Mouse (Mus musculus) adrenal gland (tissue): Measurements from ENCODE around the gene Urm1.
"Not testable (repeated sequence)": the region's sequence is repeated elsewhere in the genome, so short reads cannot be mapped to it uniquely, and the experiment has no call there.

Experiments
- intact Hi-C: fragments of 180-260 bp; cut with DNase I; formaldehyde crosslinking; loops from one replicate; pipeline ENCODE4 v1.15.1; 2025
- long read RNA-seq, 2 experiments: library from polyadenylated mRNA; unstranded; transcript quantifications; one replicate each; pipeline ENCODE4 v2.0.0; 2020; ENCODE audit warnings: borderline replicate concordance in 1 of 2; ENCODE audit not compliant: insufficient replicate concordance in 1 of 2

The Urm1 gene
- long read RNA-seq, experiment 1, partial matches to known transcripts = 0 of 1 reads
- long read RNA-seq, experiment 1, other reads (novel, unspliced or antisense) = 0 of 1 reads
- long read RNA-seq, experiment 2, partial matches to known transcripts = 2 of 7 reads
- long read RNA-seq, experiment 2, other reads (novel, unspliced or antisense) = 4 of 7 reads

- intact Hi-C loops = no loop called here
These were observed at the start of gene Urm1 for GRCm38 (mm10) chr2:29820025-29820817. Gene Urm1, plus strand, starts transcription at chr2:29820075.

DNA sequence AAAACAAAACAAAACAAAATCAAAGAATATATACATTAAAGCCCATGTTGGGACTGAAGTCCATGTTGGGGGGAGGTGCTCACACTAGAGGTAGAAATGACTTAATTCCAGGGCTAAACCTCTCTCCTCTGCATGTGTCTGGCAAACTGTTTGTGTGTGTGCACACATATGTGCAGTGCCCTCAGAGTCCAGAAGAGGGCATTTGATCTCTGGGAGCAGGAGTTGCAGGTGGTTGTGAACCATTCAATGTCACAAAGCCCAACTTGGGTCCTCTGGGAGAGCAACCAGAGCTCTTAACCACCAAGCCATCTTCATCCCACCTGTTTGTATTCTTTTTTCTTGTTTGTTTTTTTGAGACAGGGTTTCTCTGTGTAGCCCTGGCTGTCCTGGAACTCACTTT is 49.7 kb upstream of the Urm1 start:
- intact Hi-C loops = no loop called here

DNA sequence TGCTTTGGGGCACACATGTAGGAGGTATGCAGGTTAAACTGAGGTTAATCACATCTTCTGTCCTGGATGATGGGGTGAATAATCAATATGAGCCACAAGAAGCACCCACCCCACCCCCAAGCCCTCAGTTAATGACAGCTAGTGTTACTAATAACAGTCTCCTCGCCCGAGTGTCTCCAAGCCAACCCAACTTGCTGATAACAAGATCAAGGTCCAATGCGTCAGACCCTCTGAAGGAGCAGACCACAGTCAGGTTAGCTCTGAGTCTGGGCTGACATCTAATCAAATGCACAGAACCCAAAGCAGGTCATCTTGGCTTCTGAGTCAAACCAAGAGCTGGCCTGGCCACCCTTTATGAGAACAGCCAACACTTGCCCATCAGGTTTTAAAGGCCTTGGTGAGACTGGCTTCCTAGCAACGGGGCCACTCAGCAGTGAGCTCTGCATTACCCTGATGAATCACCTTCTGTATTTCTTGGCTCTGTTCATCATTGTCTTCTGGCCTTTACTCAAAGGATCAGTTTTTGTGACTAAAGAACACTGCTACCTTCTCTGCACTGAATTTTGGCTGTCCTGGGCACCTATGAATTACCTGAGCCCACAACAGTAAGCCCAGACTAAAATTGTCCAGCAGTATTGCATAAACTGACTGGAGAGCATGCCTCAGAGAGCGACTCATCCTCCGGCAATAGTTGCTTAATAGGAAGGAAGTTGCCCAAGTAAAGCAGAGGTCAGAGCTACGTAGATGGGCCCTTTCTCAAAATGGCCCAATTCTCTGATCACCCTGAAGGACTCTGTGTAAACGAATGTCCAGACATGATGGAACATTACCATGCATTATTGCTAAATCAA is 48.0 kb upstream of the Urm1 start:
- intact Hi-C loops = no loop called here

- intact Hi-C loops = no loop called here
These were observed 46.6 kb upstream of the Urm1 start for GRCm38 (mm10) chr2:29773323-29773722.

DNA sequence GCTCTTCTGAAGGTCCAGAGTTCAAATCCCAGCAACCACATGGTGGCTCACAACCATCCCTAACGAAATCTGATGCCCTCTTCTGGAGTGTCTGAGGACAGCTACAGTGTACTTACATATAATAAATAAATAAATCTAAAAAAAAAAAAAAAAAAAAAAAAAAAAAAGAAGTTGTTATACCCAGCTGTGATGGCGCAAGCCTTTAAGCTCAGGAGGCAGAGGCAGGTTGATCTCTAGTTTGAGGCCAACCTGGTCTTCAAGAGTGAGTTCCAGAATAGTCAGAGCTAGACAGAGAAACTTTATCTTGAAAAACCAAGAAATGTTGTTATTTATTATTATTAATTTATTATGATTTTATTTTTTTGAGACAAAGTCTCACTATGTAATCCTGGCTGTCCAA is 38.6 kb upstream of the Urm1 start:
- intact Hi-C loops = not testable (repeated sequence)

DNA sequence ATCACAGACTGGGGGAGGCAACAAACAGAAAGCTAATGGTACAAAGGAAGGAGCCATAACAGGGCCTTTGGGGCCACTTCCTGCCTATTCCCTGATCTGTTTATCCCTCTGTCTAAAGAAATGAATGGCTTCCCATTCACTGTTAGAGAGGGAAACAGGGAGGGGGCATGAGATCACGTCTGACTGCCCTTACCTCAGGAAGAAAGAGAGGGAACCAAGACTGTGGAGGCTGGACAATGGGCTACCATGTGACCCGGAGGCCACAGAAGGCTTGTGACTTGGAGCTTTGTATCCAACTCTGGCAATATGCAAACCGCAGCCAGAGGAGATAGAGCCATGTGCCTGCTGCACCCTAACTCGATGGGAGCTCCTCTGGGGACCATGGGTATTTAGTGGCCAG is 35.6 kb upstream of the Urm1 start:
- intact Hi-C loops = no loop called here

DNA sequence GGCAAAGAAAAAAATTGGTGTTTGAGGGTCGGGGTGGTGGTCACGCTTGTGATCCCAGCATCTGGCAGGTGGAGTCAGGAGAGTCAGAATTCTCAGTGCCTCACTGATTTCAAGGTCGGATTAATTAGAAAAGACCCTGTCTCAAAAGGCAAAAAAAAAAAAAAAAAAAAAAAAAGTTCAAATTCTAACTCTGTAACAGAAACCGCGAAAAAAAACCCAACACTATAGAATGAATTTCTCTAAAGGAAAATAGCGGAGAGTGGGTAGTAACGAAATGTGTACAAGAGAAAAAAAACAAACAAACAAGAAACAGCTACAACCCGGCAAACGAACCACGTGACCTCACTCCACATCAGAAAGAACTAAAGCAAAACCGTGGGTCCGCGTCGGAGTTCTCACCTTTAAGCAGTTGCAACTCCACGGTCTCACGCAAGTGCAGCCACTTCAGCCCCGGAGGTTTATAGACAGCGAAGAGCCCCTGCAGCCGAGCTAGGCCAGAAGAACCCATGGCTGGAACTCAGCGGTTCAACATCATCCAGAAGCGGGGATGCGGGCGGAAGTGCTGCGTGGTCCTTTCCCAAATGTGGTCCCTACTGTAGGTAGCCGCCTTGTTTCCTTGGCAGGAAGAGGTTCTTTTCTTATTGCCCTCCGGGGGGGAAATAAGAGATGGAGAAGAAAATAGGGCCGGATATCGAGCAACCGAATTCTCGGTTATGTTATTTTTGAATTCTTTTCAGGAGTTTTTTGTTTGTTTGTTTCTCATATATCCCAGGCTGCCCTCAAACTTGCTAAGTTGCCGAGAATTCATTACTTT is 32.6 kb upstream of the Urm1 start, which contains the start of gene Coq4:
TSS of gene Coq4 (plus strand) at position 390 of the 814 bp plus-strand sequence.
- intact Hi-C loops = no loop called here

DNA sequence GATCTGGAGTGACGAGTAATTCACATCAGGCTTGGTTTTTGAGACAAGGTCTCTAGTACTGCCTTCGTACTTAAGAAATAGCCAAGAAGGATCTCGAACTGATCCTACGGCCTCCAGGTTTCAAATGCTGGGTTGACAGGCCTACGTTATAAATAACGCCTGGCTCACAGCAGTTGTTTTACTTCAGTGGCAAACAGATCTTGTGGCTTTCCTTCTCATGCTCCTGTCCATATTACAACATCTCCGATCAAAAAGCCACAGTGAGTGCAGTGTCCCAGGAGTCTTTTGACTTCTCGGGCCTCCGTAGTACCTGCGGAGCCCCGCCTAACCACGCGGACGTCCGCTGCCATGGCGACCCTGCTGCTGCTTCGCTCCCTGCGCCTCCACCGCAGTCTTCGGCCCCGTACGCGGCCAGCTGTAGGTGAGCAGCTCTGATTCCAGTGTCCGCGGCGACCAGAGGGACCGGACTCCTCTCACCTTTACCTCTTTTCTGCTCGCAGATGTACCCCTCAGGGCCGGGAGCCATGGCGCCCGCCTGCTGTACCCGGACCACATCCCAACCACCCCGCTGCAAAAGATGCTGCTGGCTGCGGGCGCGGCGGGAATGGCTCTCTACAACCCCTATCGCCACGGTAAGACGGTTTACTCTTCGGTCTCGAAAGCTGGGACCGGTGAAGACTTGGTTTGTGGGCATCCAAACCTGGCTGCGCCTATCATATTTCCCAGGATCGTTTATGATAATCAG is 31.8 kb upstream of the Urm1 start, which contains the start of gene Trub2:
TSS of gene Trub2 (minus strand) at position 566 of the 745 bp plus-strand sequence.
- intact Hi-C loops = no loop called here

GRCm38 (mm10) chr2:29792772-29793487 is 26.9 kb upstream of the Urm1 start:
- intact Hi-C loops = no loop called here

DNA sequence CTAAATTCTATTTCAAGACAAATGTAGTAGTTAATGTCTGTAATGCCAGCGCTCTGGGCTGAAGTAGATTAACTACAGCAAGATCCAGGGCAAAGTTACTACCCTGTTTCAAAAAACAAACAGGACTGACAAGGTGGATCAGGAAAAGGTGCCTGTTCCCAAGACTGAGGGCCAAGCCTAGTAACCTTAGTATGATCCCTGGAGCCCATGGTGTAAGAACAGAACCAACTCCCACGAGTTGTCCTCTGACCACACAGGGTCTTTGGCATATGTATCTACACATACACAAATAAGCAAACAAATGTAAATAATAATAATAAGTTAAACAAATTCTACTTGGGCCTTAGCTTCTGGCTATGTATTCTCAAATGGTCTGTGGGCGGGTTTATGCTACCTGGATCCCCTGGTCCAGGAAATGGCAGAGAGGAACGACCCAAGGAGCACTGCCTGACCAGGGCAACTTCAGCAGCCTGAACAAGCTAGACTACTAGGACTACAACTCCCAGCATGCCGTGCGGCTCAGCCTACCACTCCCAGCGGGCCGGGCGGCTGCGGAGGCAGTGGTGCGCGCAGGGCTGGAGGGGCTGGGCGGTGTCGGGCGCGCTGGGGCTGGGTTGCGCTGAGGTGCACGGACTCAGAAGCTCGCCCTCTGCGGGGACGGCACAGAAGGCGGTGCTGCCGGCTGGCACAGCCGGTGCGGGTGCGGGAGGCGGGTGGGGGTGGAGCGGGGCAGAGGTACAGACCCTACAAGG is 17.6 kb upstream of the Urm1 start, which contains the start of gene Slc27a4:
TSS of gene Slc27a4 (plus strand) at position 560 of the 752 bp plus-strand sequence.
- intact Hi-C loops = no loop called here

DNA sequence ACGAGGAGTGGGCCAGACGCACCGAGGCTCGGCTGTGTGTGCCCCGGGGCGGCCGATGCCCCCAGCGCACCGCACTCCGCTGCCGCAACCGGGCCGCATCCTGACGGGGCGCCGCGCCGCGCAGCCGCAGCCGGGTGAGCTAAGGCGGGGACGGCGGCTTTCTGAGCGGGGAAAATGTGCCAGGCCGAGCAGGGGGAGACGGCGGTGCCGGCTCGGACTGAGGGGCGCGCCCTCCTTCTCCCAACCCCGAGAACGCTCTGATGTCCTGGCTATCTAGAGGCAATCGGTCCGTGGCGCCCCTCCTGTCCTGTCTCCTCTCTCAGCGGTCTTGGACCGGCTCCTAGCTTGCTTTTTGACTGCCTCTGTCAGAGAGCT is 17.1 kb upstream of the Urm1 start:
- intact Hi-C loops = no loop called here

- intact Hi-C loops = no loop called here
These were observed 16.5 kb upstream of the Urm1 start for GRCm38 (mm10) chr2:29803400-29803831.

DNA sequence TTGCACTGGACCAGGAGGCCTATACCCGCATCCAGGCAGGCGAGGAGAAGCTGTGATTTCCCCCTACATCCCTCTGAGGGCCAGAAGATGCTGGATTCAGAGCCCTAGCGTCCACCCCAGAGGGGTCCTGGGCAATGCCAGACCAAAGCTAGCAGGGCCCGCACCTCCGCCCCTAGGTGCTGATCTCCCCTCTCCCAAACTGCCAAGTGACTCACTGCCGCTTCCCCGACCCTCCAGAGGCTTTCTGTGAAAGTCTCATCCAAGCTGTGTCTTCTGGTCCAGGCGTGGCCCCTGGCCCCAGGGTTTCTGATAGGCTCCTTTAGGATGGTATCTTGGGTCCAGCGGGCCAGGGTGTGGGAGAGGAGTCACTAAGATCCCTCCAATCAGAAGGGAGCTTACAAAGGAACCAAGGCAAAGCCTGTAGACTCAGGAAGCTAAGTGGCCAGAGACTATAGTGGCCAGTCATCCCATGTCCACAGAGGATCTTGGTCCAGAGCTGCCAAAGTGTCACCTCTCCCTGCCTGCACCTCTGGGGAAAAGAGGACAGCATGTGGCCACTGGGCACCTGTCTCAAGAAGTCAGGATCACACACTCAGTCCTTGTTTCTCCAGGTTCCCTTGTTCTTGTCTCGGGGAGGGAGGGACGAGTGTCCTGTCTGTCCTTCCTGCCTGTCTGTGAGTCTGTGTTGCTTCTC is 4.0 kb upstream of the Urm1 start:
- intact Hi-C loops = loop anchor here (5.0 kb wide), 1 partner anchor 41 kb away; no protein-coding TSS in a partner anchor

- intact Hi-C loops = loop anchor here (2.0 to 5.0 kb wide), 2 partner anchors 40 to 53 kb away; no protein-coding TSS in a partner anchor
These were observed 2.2 kb upstream of the Urm1 start for GRCm38 (mm10) chr2:29817426-29818232.

- intact Hi-C loops = loop anchor here (2.0 to 5.0 kb wide), 2 partner anchors 38 to 55 kb away; no protein-coding TSS in a partner anchor
These were observed 512 bp upstream of the Urm1 start for GRCm38 (mm10) chr2:29819363-29819762.

DNA sequence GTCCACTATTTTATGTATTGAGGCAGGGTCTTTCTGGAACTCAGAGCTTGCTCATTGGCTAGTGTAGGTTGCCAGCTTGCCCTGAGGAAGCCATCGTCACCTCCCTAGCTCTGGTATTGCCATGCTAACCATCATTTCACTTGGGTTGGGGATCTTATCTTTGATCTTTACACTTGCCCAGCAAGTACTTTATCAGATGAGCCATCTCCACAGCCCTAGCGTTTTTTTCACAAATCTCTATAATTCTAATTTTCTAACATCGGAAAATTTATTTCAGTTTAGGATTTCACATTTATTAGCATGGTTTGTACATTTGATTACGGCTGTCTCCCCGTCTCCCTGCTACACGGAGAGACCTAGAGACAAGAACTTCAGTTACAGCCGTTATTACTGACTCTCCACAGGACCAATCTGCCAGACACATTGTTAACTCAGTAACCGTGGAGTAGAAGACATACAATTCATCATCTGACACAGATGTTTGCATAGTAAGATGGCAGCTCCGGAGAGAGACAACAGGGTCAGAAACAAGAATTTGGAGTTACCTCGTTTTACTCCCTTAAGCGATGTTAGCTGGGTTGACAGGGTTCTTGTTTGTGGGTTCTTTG is 6.5 kb downstream of the Urm1 start:
- intact Hi-C loops = no loop called here
